Comparison of ENCODE assay signal across 9 mouse cellular contexts in genomic region chr11:53706236-53706933, GRCm38 (mm10). TPM values are rescaled to one million over a fixed set of nuclear protein-coding genes. Genes with fewer than 3 reads are reported as not detected.
DNase-seq lines count a peak whose midpoint lies in the region; ATAC-seq and TF ChIP-seq lines count a peak whose summit lies in the region.
"Had no signal": no experiment of that assay in that cellular context is flagged by ENCODE, and none has a peak within 500 bp of the region (broad histone marks: within the 10 kb centered on the region; RNA-seq: fewer than 3 reads in every experiment).

No protein-coding gene starts in this region.

- TF ChIP-seq POLR2A in ES-Bruce4 (IDR thresholded peaks at IDR 0.05; ENCODE audit: insufficient read depth, low read length): no peak

- 5% methylated on average over 29 of the region's 29 CpGs for WGBS in kidney, postnatal 0 days

- TF ChIP-seq CTCF in ES-Bruce4 (IDR thresholded peaks at IDR 0.05; ENCODE audit: low read depth, low read length): no peak
- peak; percentile 30; the same call in 1 of the 2 replicates for TF ChIP-seq CTCF in kidney, postnatal 0 days (IDR thresholded peaks at IDR 0.05; ENCODE audit: low read depth)

- peak overlapping the region; percentile 86 for H3K9ac ChIP-seq in ES-Bruce4 (ENCODE audit: low read depth, poor library complexity, severe bottlenecking)
- peak overlapping the region; percentile 82 for H3K9ac ChIP-seq in kidney, postnatal 0 days (ENCODE audit: low read depth, low read length)

- H3K4me3 ChIP-seq in ES-Bruce4 (ENCODE audit: low read depth, low read length): peak overlapping the region; percentile 82
- H3K4me3 ChIP-seq in kidney, postnatal 0 days (replicated peaks; ENCODE audit: low read depth, low read length): peak overlapping the region; percentile 66

- H3K9me3 ChIP-seq in ES-Bruce4 (replicated peaks; ENCODE audit: control insufficient read depth, insufficient read depth, low read length, poor library complexity, severe bottlenecking): no peaks in the 10 kb centered on the region
- H3K9me3 ChIP-seq in kidney, postnatal 0 days (replicated peaks; ENCODE audit: low read length): no peaks in the 10 kb centered on the region

- intact Hi-C loops in gastrocnemius, postnatal 14 days (cut with DNase I; ENCODE audit: low total_unique reads): no loop called here

- H3K4me1 ChIP-seq in ES-Bruce4 (ENCODE audit: control insufficient read depth, insufficient read depth, low read length): no peaks in the 10 kb centered on the region
- H3K4me1 ChIP-seq in kidney, postnatal 0 days (replicated peaks; ENCODE audit: insufficient read depth, low read length): no peaks in the 10 kb centered on the region

- peak; percentile 62 for ATAC-seq in kidney, postnatal 0 days (replicated peaks; ENCODE audit: low FRiP score, low read depth)

- peak overlapping the region; percentile 83 for H3K4me2 ChIP-seq in kidney, postnatal 0 days (ENCODE audit: low read length)

- H3K27ac ChIP-seq in ES-Bruce4 (ENCODE audit: insufficient read depth, low read length): peak overlapping the region; percentile 49
- peak overlapping the region; percentile 81 for H3K27ac ChIP-seq in kidney, postnatal 0 days

- TF ChIP-seq EP300 in ES-Bruce4 (IDR thresholded peaks at IDR 0.05; ENCODE audit: insufficient read depth, low read depth, low read length): no peak

- peak; percentile 60 for DNase-seq in 416B (ENCODE audit: low read depth)
- DNase-seq in cerebellum, adult 9-11 months: peak; percentile 19
- peak; percentile 32 for DNase-seq in gastrocnemius, postnatal 14 days
- peak; percentile 56 for DNase-seq in kidney, postnatal 0 days (ENCODE audit: low spot score)
- peak; percentile 39 for DNase-seq in lung, postnatal 36 days
- peak; percentile 41 for DNase-seq in right cerebral cortex, postnatal 4 days
- no peak for DNase-seq in T-cell, adult 2 months (ENCODE audit: low spot score)

- no peaks in the 10 kb centered on the region for H3K27me3 ChIP-seq in ES-Bruce4 (ENCODE audit: control insufficient read depth, insufficient read depth, low read length, poor library complexity, severe bottlenecking)
- no peaks in the 10 kb centered on the region for H3K27me3 ChIP-seq in kidney, postnatal 0 days (ENCODE audit: insufficient read depth, low read length)

- peaks cover 4% of the 10 kb centered on the region for H3K36me3 ChIP-seq in ES-Bruce4 (ENCODE audit: control insufficient read depth, insufficient read depth, low read length, poor library complexity, severe bottlenecking)
- no peaks in the 10 kb centered on the region for H3K36me3 ChIP-seq in kidney, postnatal 0 days (ENCODE audit: insufficient read depth, low read length)

RNA-seq across cellular contexts. Expression of gene Rad50, which starts 0.7 kb away (rescaled TPM):
- 64.8 and 73.2 TPM in 2 replicates for polyA plus RNA-seq in ES-Bruce4 (2011; ENCODE audit: insufficient read depth, insufficient read length, low read depth, missing spikeins)
- 1 to 10 TPM; 5.2 to 6.7 TPM for total RNA-seq in gastrocnemius, postnatal 14 days (2021)
- polyA plus RNA-seq in kidney, postnatal 0 days (2015; fragmentation: Nextera tagmentation; extraction: Ambion mirVana): 21.3 and 21.6 TPM in 2 replicates

RNA-seq across cellular contexts. Expression of gene Il5, which starts 14.2 kb away (rescaled TPM):
- polyA plus RNA-seq in ES-Bruce4 (2011; ENCODE audit: insufficient read depth, insufficient read length, low read depth, missing spikeins): not detected in 2 replicates
- not detected for total RNA-seq in gastrocnemius, postnatal 14 days (2021)
- polyA plus RNA-seq in kidney, postnatal 0 days (2015; fragmentation: Nextera tagmentation; extraction: Ambion mirVana): not detected in 2 replicates
- total RNA-seq: layer of hippocampus, postnatal 14 days had no signal
